Mouse (Mus musculus): ENCODE data around the gene Pea15a. TPM values are rescaled to one million over a fixed set of nuclear protein-coding genes. Genes with fewer than 3 reads are reported as not detected.

Gene Pea15a
- polyA plus RNA-seq, 1 experiment from 2014 or later, result 91.8 TPM

DNA sequence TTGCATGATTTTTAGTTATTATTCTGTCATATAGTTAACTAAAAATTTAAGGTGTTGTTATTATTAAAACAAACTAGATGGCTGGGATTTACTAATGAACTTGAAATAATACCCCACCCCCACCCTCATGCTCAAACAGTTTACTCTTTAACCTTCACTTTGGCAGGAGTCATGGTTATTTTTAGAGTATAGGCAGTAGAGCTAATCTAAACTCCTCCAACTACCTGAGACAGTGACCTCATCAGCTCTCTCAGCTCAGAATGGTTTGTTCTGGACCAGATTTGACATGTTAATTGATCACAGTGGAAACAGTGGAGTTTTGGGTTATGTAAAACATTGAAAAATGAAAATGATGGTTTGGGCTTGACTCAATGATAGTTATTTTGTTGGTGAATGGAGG, 46.1 kb downstream of the Pea15a start:
- no peaks in the 10 kb centered on the region for H3K27me3 ChIP-seq (ENCODE audit: insufficient read depth, low read length)
- no peak overlapping the region for H3K27ac ChIP-seq
- no peak overlapping the region for H3K9ac ChIP-seq (ENCODE audit: low read depth, low read length)
- DNase-seq (ENCODE audit: low spot score) (no peak), ATAC-seq (replicated peaks; ENCODE audit: low FRiP score, low read depth) (no peak)
- peaks cover 12% of the 10 kb centered on the region; the same call in 1 of the 2 replicates for H3K36me3 ChIP-seq (ENCODE audit: insufficient read depth, low read length)
- peaks cover 3% of the 10 kb centered on the region; the same call in 1 of the 2 replicates for H3K4me1 ChIP-seq (replicated peaks; ENCODE audit: insufficient read depth, low read length)
- no peak overlapping the region for H3K4me3 ChIP-seq (replicated peaks; ENCODE audit: low read depth, low read length)
- no peaks in the 10 kb centered on the region for H3K9me3 ChIP-seq (replicated peaks; ENCODE audit: low read length)
- no peak overlapping the region for H3K4me2 ChIP-seq (ENCODE audit: low read length)
- TF ChIP-seq CTCF (IDR thresholded peaks at IDR 0.05; ENCODE audit: low read depth), result no peak

DNA sequence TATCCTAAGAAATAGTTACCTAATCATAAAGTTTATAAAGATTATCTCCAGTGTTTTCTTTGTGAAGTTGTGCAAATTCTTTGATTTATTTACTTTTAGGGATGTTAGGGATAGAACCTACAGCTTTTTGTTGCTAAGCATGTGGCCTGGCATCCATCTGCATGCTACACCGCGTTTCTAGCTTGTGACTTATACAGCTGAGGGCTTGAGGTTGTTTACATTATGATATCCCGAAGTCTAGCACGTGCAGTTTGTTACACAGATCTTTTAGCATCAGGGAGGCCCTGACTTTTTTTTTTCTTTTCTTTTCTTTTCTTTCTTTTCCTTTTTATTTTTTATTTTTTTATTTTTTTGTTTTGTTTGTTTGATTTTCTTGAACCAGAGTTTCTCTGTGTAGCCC, 46.6 kb downstream of the Pea15a start:
- H3K27ac ChIP-seq, result no peak overlapping the region
- no peak for DNase-seq (ENCODE audit: low spot score)
- no peaks in the 10 kb centered on the region for H3K9me3 ChIP-seq (replicated peaks; ENCODE audit: low read length)

DNA sequence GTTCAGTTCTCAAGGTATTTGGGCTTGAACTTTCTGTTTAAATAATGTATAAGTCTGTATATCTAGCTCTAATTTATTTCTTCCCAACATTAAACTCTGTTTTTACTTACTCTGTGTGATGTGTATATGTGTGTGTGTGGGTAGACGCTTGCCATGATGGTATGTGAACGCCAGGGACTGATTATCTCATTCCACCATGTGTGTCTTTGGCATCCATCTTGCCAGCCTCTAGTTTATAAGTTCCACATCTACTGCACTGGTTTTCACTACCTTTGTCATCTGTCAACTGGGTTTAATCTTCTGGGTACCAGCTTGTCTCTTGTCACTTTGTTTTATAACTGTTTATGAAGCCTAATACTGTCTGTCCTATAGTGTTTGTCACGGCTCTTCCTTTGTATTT, 51.1 kb downstream of the Pea15a start:
- no peak for ATAC-seq (replicated peaks; ENCODE audit: low FRiP score, low read depth)
- no peaks in the 10 kb centered on the region for H3K27me3 ChIP-seq (ENCODE audit: insufficient read depth, low read length)
- H3K4me3 ChIP-seq (replicated peaks; ENCODE audit: low read depth, low read length), result no peak overlapping the region
- TF ChIP-seq CTCF (IDR thresholded peaks at IDR 0.05; ENCODE audit: low read depth), result no peak
- no peak overlapping the region for H3K4me2 ChIP-seq (ENCODE audit: low read length)
- peaks cover 36% of the 10 kb centered on the region for H3K36me3 ChIP-seq (ENCODE audit: insufficient read depth, low read length)
- WGBS, result 92% methylated on average over 3 of the region's 3 CpGs
- no peak overlapping the region for H3K9ac ChIP-seq (ENCODE audit: low read depth, low read length)
- H3K9me3 ChIP-seq (replicated peaks; ENCODE audit: low read length), result no peaks in the 10 kb centered on the region
- DNase-seq (ENCODE audit: low spot score), result no peak
- no peak overlapping the region for H3K27ac ChIP-seq
- H3K4me1 ChIP-seq (replicated peaks; ENCODE audit: insufficient read depth, low read length), result no peaks in the 10 kb centered on the region

More for the DNA sequence above, 46.6 kb downstream of the Pea15a start:
- H3K27me3 ChIP-seq (ENCODE audit: insufficient read depth, low read length), result no peaks in the 10 kb centered on the region
- no peak for TF ChIP-seq CTCF (IDR thresholded peaks at IDR 0.05; ENCODE audit: low read depth)
- H3K4me2 ChIP-seq (ENCODE audit: low read length), result no peak overlapping the region
- 39% methylated on average over 4 of the region's 4 CpGs for WGBS
- H3K4me1 ChIP-seq (replicated peaks; ENCODE audit: insufficient read depth, low read length), result peaks cover 3% of the 10 kb centered on the region; the same call in 1 of the 2 replicates
- peaks cover 15% of the 10 kb centered on the region; the same call in 1 of the 2 replicates for H3K36me3 ChIP-seq (ENCODE audit: insufficient read depth, low read length)
- no peak overlapping the region for H3K9ac ChIP-seq (ENCODE audit: low read depth, low read length)
- H3K4me3 ChIP-seq (replicated peaks; ENCODE audit: low read depth, low read length), result no peak overlapping the region
- ATAC-seq (replicated peaks; ENCODE audit: low FRiP score, low read depth), result no peak

DNA sequence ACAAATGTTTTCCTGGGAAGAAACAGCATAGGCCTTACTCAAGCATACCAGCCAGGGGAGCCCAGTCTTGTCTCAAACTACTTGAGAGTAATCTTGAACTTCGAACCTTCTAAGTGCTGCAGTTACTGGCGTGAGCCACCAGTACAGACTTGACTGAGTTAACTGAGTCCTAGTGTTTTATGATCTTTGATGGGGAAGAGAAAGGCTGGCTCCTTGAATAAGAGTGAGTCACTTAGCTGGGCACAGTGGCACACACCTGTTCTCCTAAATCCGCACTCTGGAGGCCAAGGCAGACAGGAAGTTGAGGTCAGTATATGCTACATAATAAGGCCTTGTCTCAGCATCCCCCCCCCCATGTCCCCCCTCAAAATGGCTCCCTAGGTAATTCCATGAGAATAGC, 52.1 kb downstream of the Pea15a start:
- Histone ChIP-seq H3K9ac (ENCODE audit: low read depth, low read length) (no peak overlapping the region), H3K9me3 (replicated peaks; ENCODE audit: low read length) (no peaks in the 10 kb centered on the region), H3K27ac (no peak overlapping the region), H3K4me3 (replicated peaks; ENCODE audit: low read depth, low read length) (no peak overlapping the region), H3K4me1 (replicated peaks; ENCODE audit: insufficient read depth, low read length) (0 out of 2 replicates have a peak, but pooled peaks cover 6% of the 10 kb centered on the region), H3K27me3 (ENCODE audit: insufficient read depth, low read length) (no peaks in the 10 kb centered on the region), H3K36me3 (ENCODE audit: insufficient read depth, low read length) (peaks cover 36% of the 10 kb centered on the region), H3K4me2 (ENCODE audit: low read length) (no peak overlapping the region)
- 0 out of 2 replicates have a peak, but pooled peaks have one; percentile 18 for ATAC-seq (replicated peaks; ENCODE audit: low FRiP score, low read depth)
- no peak for DNase-seq (ENCODE audit: low spot score)
- 91% methylated on average over 3 of the region's 3 CpGs for WGBS
- no peak for TF ChIP-seq CTCF (IDR thresholded peaks at IDR 0.05; ENCODE audit: low read depth)

DNA sequence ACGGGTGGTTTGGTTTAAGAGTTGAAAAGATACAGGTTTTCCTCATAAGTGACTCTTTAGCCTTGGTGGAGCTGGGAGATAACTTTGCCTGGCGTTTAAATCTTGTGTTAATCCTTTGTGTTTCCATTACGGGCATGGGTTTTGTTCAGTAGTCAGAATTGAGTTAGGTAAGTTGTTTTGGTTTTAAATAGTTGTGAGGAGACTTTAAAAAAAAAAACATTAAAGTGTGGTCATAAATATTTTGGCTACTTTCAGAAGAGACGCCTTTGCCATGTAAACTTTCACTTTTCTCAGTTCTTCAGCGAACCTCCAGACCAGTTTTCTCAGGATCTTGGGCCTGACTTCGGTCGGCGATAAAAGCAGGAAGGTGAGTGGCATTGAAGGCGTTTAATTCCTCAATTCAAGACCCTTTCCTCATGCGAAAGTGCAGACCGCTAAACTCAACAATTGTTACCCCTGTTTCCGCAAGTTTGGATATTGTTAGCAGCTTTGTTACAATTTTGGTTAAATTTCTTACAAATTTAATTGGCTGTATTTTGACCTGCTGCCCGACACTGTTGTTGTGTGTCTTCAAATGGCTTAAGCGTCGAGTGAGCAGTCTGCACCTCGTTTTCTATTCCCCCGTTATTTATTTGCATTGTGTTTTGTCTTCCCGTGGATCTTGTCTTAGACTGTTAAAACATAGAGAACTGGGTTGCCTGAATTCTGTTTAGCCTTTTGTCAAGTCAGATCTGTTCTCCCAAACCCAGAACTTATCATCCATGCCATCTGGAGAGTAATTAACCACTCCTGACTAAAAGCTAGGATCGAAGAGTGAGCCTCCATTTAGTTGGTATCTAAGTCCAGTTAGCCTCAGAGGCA, 57.4 kb downstream of the Pea15a start:
- peak; percentile 40 for DNase-seq (ENCODE audit: low spot score)
- Histone ChIP-seq H3K27me3 (ENCODE audit: insufficient read depth, low read length) (no peaks in the 10 kb centered on the region), H3K9me3 (replicated peaks; ENCODE audit: low read length) (no peaks in the 10 kb centered on the region), H3K4me1 (replicated peaks; ENCODE audit: insufficient read depth, low read length) (0 out of 2 replicates have a peak, but pooled peaks cover 8% of the 10 kb centered on the region), H3K27ac (peak overlapping the region; percentile 97), H3K4me3 (replicated peaks; ENCODE audit: low read depth, low read length) (peak overlapping the region; percentile 92), H3K9ac (ENCODE audit: low read depth, low read length) (peak overlapping the region; percentile 99), H3K4me2 (ENCODE audit: low read length) (peak overlapping the region; percentile 72), H3K36me3 (ENCODE audit: insufficient read depth, low read length) (peaks cover 24% of the 10 kb centered on the region)
- no peak for ATAC-seq (replicated peaks; ENCODE audit: low FRiP score, low read depth)
- 7% methylated on average over 19 of the region's 19 CpGs for WGBS
- TF ChIP-seq CTCF (IDR thresholded peaks at IDR 0.05; ENCODE audit: low read depth), result no peak

DNA sequence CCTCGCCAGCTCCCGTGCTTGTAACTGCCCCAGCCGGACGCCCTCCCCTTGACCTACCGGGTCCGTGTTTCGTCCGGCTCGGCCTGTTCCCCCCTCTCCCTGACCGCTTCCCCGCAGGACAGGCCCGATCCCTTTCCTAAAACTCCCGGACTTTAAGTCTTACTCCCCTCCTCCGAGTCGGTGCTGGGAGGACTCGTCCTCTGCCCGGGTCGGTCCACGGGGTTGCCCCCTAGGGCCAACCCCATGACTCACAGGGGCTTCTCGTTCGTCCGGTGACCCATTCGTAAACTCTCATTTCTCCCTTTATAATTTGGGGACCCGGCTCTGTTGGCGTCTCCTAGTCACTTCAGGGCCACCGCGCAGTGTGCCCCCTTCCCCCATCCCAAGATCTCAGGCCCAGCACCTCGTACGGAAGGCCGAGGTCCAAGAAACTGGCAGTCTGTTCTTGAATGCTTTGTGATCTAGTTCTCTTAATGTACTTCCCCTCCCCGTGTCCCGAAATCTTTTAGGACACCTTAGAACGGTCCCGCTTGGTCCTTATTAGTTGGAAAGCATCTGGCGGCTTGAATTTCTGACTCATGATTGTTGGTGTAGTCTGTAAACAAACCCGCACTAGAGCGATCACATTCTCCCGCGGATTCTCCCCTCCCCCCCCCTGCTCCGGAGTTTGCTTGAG, 58.2 kb downstream of the Pea15a start:
- H3K4me2 ChIP-seq (ENCODE audit: low read length), result peak overlapping the region; percentile 72
- H3K4me3 ChIP-seq (replicated peaks; ENCODE audit: low read depth, low read length), result peak overlapping the region; percentile 92
- peak overlapping the region; percentile 99 for H3K9ac ChIP-seq (ENCODE audit: low read depth, low read length)
- H3K27ac ChIP-seq, result peak overlapping the region; percentile 97
- DNase-seq (ENCODE audit: low spot score) (peak; percentile 68), ATAC-seq (replicated peaks; ENCODE audit: low FRiP score, low read depth) (peak; percentile 62)
- H3K4me1 ChIP-seq (replicated peaks; ENCODE audit: insufficient read depth, low read length), result 0 out of 2 replicates have a peak, but pooled peaks cover 8% of the 10 kb centered on the region
- peaks cover 21% of the 10 kb centered on the region for H3K36me3 ChIP-seq (ENCODE audit: insufficient read depth, low read length)
- H3K9me3 ChIP-seq (replicated peaks; ENCODE audit: low read length), result no peaks in the 10 kb centered on the region
- WGBS, result under 1% methylated on average over 40 of the region's 40 CpGs
- no peaks in the 10 kb centered on the region for H3K27me3 ChIP-seq (ENCODE audit: insufficient read depth, low read length)
- no peak for TF ChIP-seq CTCF (IDR thresholded peaks at IDR 0.05; ENCODE audit: low read depth)
